Mouse (Mus musculus): Measurements from ENCODE around the gene Igf1r. TPM values are rescaled to one million over a fixed set of nuclear protein-coding genes. Genes with fewer than 3 reads are reported as not detected.

The Igf1r gene
- polyA plus RNA-seq, 1 experiment, result 2.6 TPM

GRCm38 (mm10) chr7:68054498-68054897 is 101.9 kb downstream of the Igf1r start:
- no peaks in the 10 kb centered on the region for H3K36me3 ChIP-seq (ENCODE audit: control insufficient read depth, insufficient read depth, low read length)
- no peak overlapping the region for H3K4me3 ChIP-seq (ENCODE audit: low read depth, low read length)
- TF ChIP-seq POLR2A (IDR thresholded peaks at IDR 0.05; ENCODE audit: low read depth, low read length) (no peak), CTCF (IDR thresholded peaks at IDR 0.05; ENCODE audit: extremely low read depth, insufficient read length, insufficient replicate concordance, low read depth, low read length) (no peak)
- WGBS, result 69% methylated on average over 2 of the region's 2 CpGs
- no peaks in the 10 kb centered on the region for H3K27me3 ChIP-seq (ENCODE audit: control insufficient read depth, insufficient read depth, low read length)
- peaks cover 2% of the 10 kb centered on the region; the same call in 1 of the 2 replicates for H3K4me1 ChIP-seq (ENCODE audit: control insufficient read depth, insufficient read depth, insufficient read length, low read length)
- H3K27ac ChIP-seq (ENCODE audit: insufficient read depth, low read depth, low read length), result no peak overlapping the region

- Histone ChIP-seq H3K4me1 (ENCODE audit: control insufficient read depth, insufficient read depth, insufficient read length, low read length) (peaks cover 2% of the 10 kb centered on the region; the same call in 1 of the 2 replicates), H3K27me3 (ENCODE audit: control insufficient read depth, insufficient read depth, low read length) (no peaks in the 10 kb centered on the region), H3K27ac (ENCODE audit: insufficient read depth, low read depth, low read length) (no peak overlapping the region), H3K4me3 (ENCODE audit: low read depth, low read length) (no peak overlapping the region), H3K36me3 (ENCODE audit: control insufficient read depth, insufficient read depth, low read length) (no peaks in the 10 kb centered on the region)
- 76% methylated on average over 6 of the region's 6 CpGs for WGBS
- no peak for TF ChIP-seq POLR2A (IDR thresholded peaks at IDR 0.05; ENCODE audit: low read depth, low read length)
- TF ChIP-seq CTCF (IDR thresholded peaks at IDR 0.05; ENCODE audit: extremely low read depth, insufficient read length, insufficient replicate concordance, low read depth, low read length), result 0 out of 2 replicates have a peak, but pooled peaks have one; percentile 17
Measured at GRCm38 (mm10) chr7:68054956-68055355, 102.3 kb downstream of the Igf1r start.

GRCm38 (mm10) chr7:68057010-68057409 is 104.4 kb downstream of the Igf1r start:
- TF ChIP-seq POLR2A (IDR thresholded peaks at IDR 0.05; ENCODE audit: low read depth, low read length) (no peak), CTCF (IDR thresholded peaks at IDR 0.05; ENCODE audit: extremely low read depth, insufficient read length, insufficient replicate concordance, low read depth, low read length) (no peak)
- Histone ChIP-seq H3K27me3 (ENCODE audit: control insufficient read depth, insufficient read depth, low read length) (no peaks in the 10 kb centered on the region), H3K4me3 (ENCODE audit: low read depth, low read length) (no peak overlapping the region), H3K4me1 (ENCODE audit: control insufficient read depth, insufficient read depth, insufficient read length, low read length) (peaks cover 2% of the 10 kb centered on the region; the same call in 1 of the 2 replicates), H3K27ac (ENCODE audit: insufficient read depth, low read depth, low read length) (no peak overlapping the region), H3K36me3 (ENCODE audit: control insufficient read depth, insufficient read depth, low read length) (no peaks in the 10 kb centered on the region)
- WGBS, result 73% methylated on average over 3 of the region's 3 CpGs

GRCm38 (mm10) chr7:68059690-68060089 is 107.1 kb downstream of the Igf1r start:
- no peak overlapping the region for H3K27ac ChIP-seq (ENCODE audit: insufficient read depth, low read depth, low read length)
- TF ChIP-seq CTCF (IDR thresholded peaks at IDR 0.05; ENCODE audit: extremely low read depth, insufficient read length, insufficient replicate concordance, low read depth, low read length) (no peak), POLR2A (IDR thresholded peaks at IDR 0.05; ENCODE audit: low read depth, low read length) (no peak)
- H3K27me3 ChIP-seq (ENCODE audit: control insufficient read depth, insufficient read depth, low read length), result no peaks in the 10 kb centered on the region
- H3K4me3 ChIP-seq (ENCODE audit: low read depth, low read length), result no peak overlapping the region
- no peaks in the 10 kb centered on the region for H3K36me3 ChIP-seq (ENCODE audit: control insufficient read depth, insufficient read depth, low read length)
- WGBS, result 82% methylated on average over 6 of the region's 6 CpGs
- H3K4me1 ChIP-seq (ENCODE audit: control insufficient read depth, insufficient read depth, insufficient read length, low read length), result 0 out of 2 replicates have a peak, but pooled peaks cover 3% of the 10 kb centered on the region

GRCm38 (mm10) chr7:68061434-68061833 is 108.8 kb downstream of the Igf1r start:
- no peaks in the 10 kb centered on the region for H3K27me3 ChIP-seq (ENCODE audit: control insufficient read depth, insufficient read depth, low read length)
- no peaks in the 10 kb centered on the region for H3K36me3 ChIP-seq (ENCODE audit: control insufficient read depth, insufficient read depth, low read length)
- WGBS, result 80% methylated on average over 9 of the region's 9 CpGs
- H3K4me3 ChIP-seq (ENCODE audit: low read depth, low read length), result no peak overlapping the region
- no peak overlapping the region for H3K27ac ChIP-seq (ENCODE audit: insufficient read depth, low read depth, low read length)
- TF ChIP-seq CTCF (IDR thresholded peaks at IDR 0.05; ENCODE audit: extremely low read depth, insufficient read length, insufficient replicate concordance, low read depth, low read length), result no peak
- no peak for TF ChIP-seq POLR2A (IDR thresholded peaks at IDR 0.05; ENCODE audit: low read depth, low read length)
- H3K4me1 ChIP-seq (ENCODE audit: control insufficient read depth, insufficient read depth, insufficient read length, low read length), result 0 out of 2 replicates have a peak, but pooled peaks cover 3% of the 10 kb centered on the region

GRCm38 (mm10) chr7:68062170-68062848 is 109.7 kb downstream of the Igf1r start:
- WGBS, result 80% methylated on average over 13 of the region's 13 CpGs
- H3K27ac ChIP-seq (ENCODE audit: insufficient read depth, low read depth, low read length), result no peak overlapping the region

GRCm38 (mm10) chr7:68062849-68063208 is 110.2 kb downstream of the Igf1r start:
- Histone ChIP-seq H3K36me3 (ENCODE audit: control insufficient read depth, insufficient read depth, low read length) (no peaks in the 10 kb centered on the region), H3K4me1 (ENCODE audit: control insufficient read depth, insufficient read depth, insufficient read length, low read length) (0 out of 2 replicates have a peak, but pooled peaks cover 3% of the 10 kb centered on the region), H3K27ac (ENCODE audit: insufficient read depth, low read depth, low read length) (no peak overlapping the region), H3K4me3 (ENCODE audit: low read depth, low read length) (no peak overlapping the region), H3K27me3 (ENCODE audit: control insufficient read depth, insufficient read depth, low read length) (no peaks in the 10 kb centered on the region)
- WGBS, result 64% methylated on average over 5 of the region's 5 CpGs
- TF ChIP-seq CTCF (IDR thresholded peaks at IDR 0.05; ENCODE audit: extremely low read depth, insufficient read length, insufficient replicate concordance, low read depth, low read length), result no peak
- TF ChIP-seq POLR2A (IDR thresholded peaks at IDR 0.05; ENCODE audit: low read depth, low read length), result no peak

More at GRCm38 (mm10) chr7:68062170-68062848, 109.7 kb downstream of the Igf1r start:
- Histone ChIP-seq H3K4me1 (ENCODE audit: control insufficient read depth, insufficient read depth, insufficient read length, low read length) (0 out of 2 replicates have a peak, but pooled peaks cover 3% of the 10 kb centered on the region), H3K36me3 (ENCODE audit: control insufficient read depth, insufficient read depth, low read length) (no peaks in the 10 kb centered on the region), H3K27me3 (ENCODE audit: control insufficient read depth, insufficient read depth, low read length) (no peaks in the 10 kb centered on the region), H3K4me3 (ENCODE audit: low read depth, low read length) (no peak overlapping the region)
- no peak for TF ChIP-seq POLR2A (IDR thresholded peaks at IDR 0.05; ENCODE audit: low read depth, low read length)
- TF ChIP-seq CTCF (IDR thresholded peaks at IDR 0.05; ENCODE audit: extremely low read depth, insufficient read length, insufficient replicate concordance, low read depth, low read length), result no peak

All from small intestine, adult 2 months (tissue).